Mouse (Mus musculus) hindbrain, embryonic 15.5 days (tissue): ENCODE measurements around the gene S100z. TPM values are rescaled to one million over a fixed set of nuclear protein-coding genes. Genes with fewer than 3 reads are reported as not detected.
A peak's percentile ranks its signal among the peaks of the same experiment; 100 is the strongest.

ENCODE experiments used
- ATAC-seq: fragments of 200-750 bp; cut with Nextera tagmentation; 2 replicates; pipeline ENCODE4 v1.8.0; 2017; ENCODE audit warnings: low read depth, moderate number of reproducible peaks, moderate TSS enrichment; ENCODE audit not compliant: low FRiP score
- H3K27ac ChIP-seq: fragments of 300-500 bp; sonication (generic); replicated peaks from 2 replicates; pipeline ENCODE4 v1.5.1; 2015; ENCODE audit warnings: mild to moderate bottlenecking, inconsistent platforms
- H3K27me3 ChIP-seq: fragments of 300-500 bp; sonication (generic); 2 replicates; pipeline ENCODE4 v1.6.1; 2015; ENCODE audit warnings: control low read depth, inconsistent platforms
- H3K36me3 ChIP-seq: fragments of 300-500 bp; sonication (generic); 2 replicates; pipeline ENCODE4 v1.6.1; 2015; ENCODE audit warnings: control low read depth, inconsistent platforms
- H3K4me1 ChIP-seq: fragments of 300-500 bp; sonication (generic); replicated peaks from 2 replicates; pipeline ENCODE4 v1.6.1; 2015; ENCODE audit warnings: control low read depth, inconsistent platforms
- H3K4me2 ChIP-seq: fragments of 300-500 bp; sonication (generic); 2 replicates; pipeline ENCODE4 v1.6.1; 2015; ENCODE audit warnings: moderate library complexity, mild to moderate bottlenecking, inconsistent platforms
- H3K4me3 ChIP-seq: fragments of 300-500 bp; sonication (generic); 2 replicates; pipeline ENCODE4 v1.5.1; 2015; ENCODE audit warnings: mild to moderate bottlenecking, inconsistent platforms
- H3K9ac ChIP-seq: fragments of 300-500 bp; sonication (generic); 2 replicates; pipeline ENCODE4 v1.6.1; 2015; ENCODE audit warnings: inconsistent platforms
- H3K9me3 ChIP-seq: fragments of 300-500 bp; sonication (generic); 2 replicates; pipeline ENCODE4 v1.6.1; 2016; ENCODE audit warnings: control low read depth, inconsistent platforms
- WGBS: fragments of 180-500 bp; shearing (Covaris S2); methylation state at CpG from one replicate; pipeline ENCODE4 v1.1.7; 2015; 5-methylcytosine and 5-hydroxymethylcytosine counted together
- polyA plus RNA-seq: library from polyadenylated mRNA; unstranded; fragments of >200 nt; fragmentation: Nextera tagmentation; extraction: Ambion mirVana; gene quantifications from 2 replicates; pipeline ENCODE4 v1.2.1, GENCODE M21; 2015

S100z gene
- polyA plus RNA-seq, 1 experiment from 2014 or later: not detected

GRCm38 (mm10) chr13:95443376-95444233, 34.9 kb downstream of the S100z start:
- H3K4me2 ChIP-seq: peak overlapping the region; percentile 88
- H3K36me3 ChIP-seq: no peaks in the 10 kb centered on the region
- peak overlapping the region; percentile 52 for H3K9ac ChIP-seq
- peaks cover 18% of the 10 kb centered on the region for H3K27me3 ChIP-seq
- ATAC-seq: peak; percentile 73
- H3K27ac ChIP-seq: no peak overlapping the region
- peaks cover 16% of the 10 kb centered on the region for H3K4me1 ChIP-seq
- H3K4me3 ChIP-seq: peak overlapping the region; percentile 44
- H3K9me3 ChIP-seq: no peaks in the 10 kb centered on the region
- 1% methylated on average over 46 of the region's 46 CpGs for WGBS

DNA sequence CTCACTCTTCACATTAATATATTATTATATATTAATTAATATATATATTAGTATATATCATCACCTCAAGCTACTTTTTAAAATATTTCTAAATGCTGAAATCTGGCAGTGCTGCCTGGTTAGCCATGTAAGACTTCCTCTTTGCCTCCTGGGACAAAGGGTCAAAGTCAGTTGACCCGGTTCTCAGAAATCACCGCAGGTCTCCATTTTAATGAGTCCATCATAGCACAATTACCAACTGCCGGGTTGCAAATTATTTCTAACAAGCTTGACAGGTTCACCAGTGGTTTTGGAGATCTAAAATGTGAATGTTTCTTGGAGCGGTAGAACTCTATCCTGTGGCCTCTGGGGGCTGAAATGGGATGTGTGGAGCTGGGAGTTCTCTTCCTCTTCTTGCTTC, 35.6 kb downstream of the S100z start:
- H3K9me3 ChIP-seq: no peaks in the 10 kb centered on the region
- 0 out of 2 replicates have a peak overlapping the region, but pooled peaks have one; percentile 44 for H3K4me3 ChIP-seq
- WGBS: 19% methylated on average over 4 of the region's 4 CpGs
- H3K9ac ChIP-seq: no peak overlapping the region
- peak overlapping the region; percentile 88 for H3K4me2 ChIP-seq
- H3K36me3 ChIP-seq: no peaks in the 10 kb centered on the region
- H3K4me1 ChIP-seq: peaks cover 16% of the 10 kb centered on the region
- H3K27me3 ChIP-seq: peaks cover 18% of the 10 kb centered on the region
- ATAC-seq: no peak
- no peak overlapping the region for H3K27ac ChIP-seq

GRCm38 (mm10) chr13:95439569-95439968, 39.0 kb downstream of the S100z start:
- peaks cover 16% of the 10 kb centered on the region for H3K4me1 ChIP-seq
- no peak for ATAC-seq
- no peaks in the 10 kb centered on the region for H3K36me3 ChIP-seq
- peaks cover 7% of the 10 kb centered on the region for H3K27me3 ChIP-seq
- 79% methylated on average over 5 of the region's 5 CpGs for WGBS
- no peak overlapping the region for H3K27ac ChIP-seq
- H3K9ac ChIP-seq: no peak overlapping the region
- no peak overlapping the region for H3K4me3 ChIP-seq
- no peak overlapping the region for H3K4me2 ChIP-seq
- H3K9me3 ChIP-seq: no peaks in the 10 kb centered on the region

GRCm38 (mm10) chr13:95431760-95432159, 46.8 kb downstream of the S100z start:
- no peaks in the 10 kb centered on the region for H3K9me3 ChIP-seq
- no peak for ATAC-seq
- no peak overlapping the region for H3K4me2 ChIP-seq
- H3K27ac ChIP-seq: no peak overlapping the region
- H3K4me1 ChIP-seq: no peaks in the 10 kb centered on the region
- H3K9ac ChIP-seq: no peak overlapping the region
- whole genome bisulfite sequencing: 69% methylated on average over 10 of the region's 10 CpGs
- H3K27me3 ChIP-seq: 0 out of 2 replicates have a peak, but pooled peaks cover 2% of the 10 kb centered on the region
- H3K36me3 ChIP-seq: no peaks in the 10 kb centered on the region
- H3K4me3 ChIP-seq: no peak overlapping the region

DNA sequence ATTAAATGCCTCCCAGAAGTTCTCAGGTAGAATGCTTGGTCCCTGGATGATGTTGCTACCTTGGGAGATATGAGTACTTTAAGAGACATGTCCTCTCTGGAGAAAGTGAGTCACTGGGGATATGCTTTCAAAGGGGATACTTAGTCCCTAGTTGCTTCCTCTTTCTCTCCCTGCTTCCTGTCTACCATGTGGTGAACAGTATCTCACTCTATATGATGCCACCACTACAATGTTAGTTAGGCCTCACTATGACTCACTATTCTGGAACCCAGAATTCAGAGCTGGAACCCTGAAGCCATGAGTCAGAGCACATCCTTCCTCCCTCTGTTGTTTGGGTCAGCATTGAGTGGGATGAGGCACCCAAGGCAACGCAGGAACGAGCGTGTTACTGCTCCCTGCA, 51.0 kb downstream of the S100z start:
- 93% methylated on average over 3 of the region's 3 CpGs for WGBS
- no peaks in the 10 kb centered on the region for H3K36me3 ChIP-seq
- H3K9me3 ChIP-seq: no peaks in the 10 kb centered on the region
- no peaks in the 10 kb centered on the region for H3K27me3 ChIP-seq
- H3K4me1 ChIP-seq: peaks cover 9% of the 10 kb centered on the region
- H3K4me2 ChIP-seq: no peak overlapping the region
- no peak overlapping the region for H3K27ac ChIP-seq
- no peak overlapping the region for H3K9ac ChIP-seq
- no peak for ATAC-seq
- no peak overlapping the region for H3K4me3 ChIP-seq

Other genes starting within 250 kb of the S100z start
- gene Pde8b, start 228.4 kb downstream of the S100z start, polyA plus RNA-seq: 7.0 and 8.5 TPM in 2 replicates
- 35.6 and 39.3 TPM in 2 replicates for gene Zbed3, start 155.1 kb downstream of the S100z start, polyA plus RNA-seq
- gene Aggf1, start 103.4 kb downstream of the S100z start, polyA plus RNA-seq: 36.4 and 38.3 TPM in 2 replicates
- gene Crhbp, start 33.8 kb downstream of the S100z start, polyA plus RNA-seq: 8.7 and 8.8 TPM in 2 replicates
- not detected in 2 replicates for gene F2rl1, start 46.5 kb upstream of the S100z start, polyA plus RNA-seq
- 60.0 and 62.8 TPM in 2 replicates for gene F2r, start 139.8 kb upstream of the S100z start, polyA plus RNA-seq
- 0.92 and 0.94 TPM in 2 replicates for gene F2rl2, start 218.1 kb upstream of the S100z start, polyA plus RNA-seq